Mouse (Mus musculus) heart, adult 2 months (tissue): ENCODE measurements around the gene Ryr3. TPM values are rescaled to one million over a fixed set of nuclear protein-coding genes. Genes with fewer than 3 reads are reported as not detected.

ENCODE experiments used
- DNase-seq, 2 experiments: peaks; one replicate each; pipeline ENCODE4 v3.0.0; 2021
- H3K27ac ChIP-seq: fragments of 200-600 bp; 2 replicates; pipeline ENCODE4 v1.8.1; 2022
- H3K27me3 ChIP-seq: fragments of 200-500 bp; 2 replicates; pipeline ENCODE4 v1.6.1; 2012; ENCODE audit warnings: mild to moderate bottlenecking, low read length, inconsistent platforms, mixed read lengths; ENCODE audit not compliant: control insufficient read depth, insufficient read depth
- H3K36me3 ChIP-seq: fragments of 200-500 bp; 2 replicates; pipeline ENCODE4 v1.6.1; 2012; ENCODE audit warnings: low read length, inconsistent platforms; ENCODE audit not compliant: control insufficient read depth, insufficient read depth
- H3K4me1 ChIP-seq: fragments of 200-500 bp; 2 replicates; pipeline ENCODE4 v1.6.1; 2011; ENCODE audit warnings: low read length; ENCODE audit not compliant: control insufficient read depth, insufficient read depth
- H3K4me3 ChIP-seq: fragments of 200-600 bp; 2 replicates; pipeline ENCODE4 v1.8.1; 2022
- H3K79me2 ChIP-seq: fragments of 200-500 bp; replicated peaks from 2 replicates; pipeline ENCODE4 v1.6.1; 2012; ENCODE audit warnings: mild to moderate bottlenecking, inconsistent platforms, low read length, moderate library complexity, mixed read lengths; ENCODE audit not compliant: control insufficient read depth, insufficient read depth
- H3K9ac ChIP-seq: fragments of 200-500 bp; 2 replicates; pipeline ENCODE4 v1.6.1; 2012; ENCODE audit warnings: low read depth, mild to moderate bottlenecking, control low read depth, inconsistent platforms, low read length, mixed read lengths
- CTCF ChIP-seq: fragments of 200-600 bp; IDR thresholded peaks from 2 replicates; pipeline ENCODE4 v1.8.1; 2022; ENCODE audit warnings: antibody characterized with exemption, mild to moderate bottlenecking, moderate library complexity
- EP300 ChIP-seq: fragments of 200-500 bp; IDR thresholded peaks from 2 replicates; pipeline ENCODE4 v1.6.1; 2011; ENCODE audit warnings: low read depth, low read length, control low read depth; ENCODE audit not compliant: insufficient read depth
- POLR2A ChIP-seq: fragments of 200-500 bp; IDR thresholded peaks from 2 replicates; pipeline ENCODE4 v1.6.1; 2011; ENCODE audit warnings: mild to moderate bottlenecking, low read depth, low read length, control low read depth; ENCODE audit not compliant: insufficient read depth
- WGBS: fragments of 180-500 bp; shearing (Covaris S2); methylation state at CpG from one replicate; pipeline ENCODE4 v1.1.7; 2018; 5-methylcytosine and 5-hydroxymethylcytosine counted together
- intact Hi-C: fragments of 180-260 bp; cut with DNase I; formaldehyde crosslinking; loops from one replicate; pipeline ENCODE4 v1.15.1; 2025
- polyA plus RNA-seq: library from polyadenylated mRNA; depleted of rRNA; stranded (reverse); fragments of >200 nt; gene quantifications from 2 replicates; pipeline ENCODE4 v1.2.3, GENCODE M21; 2012
- total RNA-seq, 2 experiments: library from RNA; stranded (reverse); gene quantifications; 2 replicates each; pipeline ENCODE4 v1.2.3; 2021

The Ryr3 gene
- total and polyA plus RNA-seq, 3 experiments = 0.93 to 1.1 (median 1.00) TPM

DNA sequence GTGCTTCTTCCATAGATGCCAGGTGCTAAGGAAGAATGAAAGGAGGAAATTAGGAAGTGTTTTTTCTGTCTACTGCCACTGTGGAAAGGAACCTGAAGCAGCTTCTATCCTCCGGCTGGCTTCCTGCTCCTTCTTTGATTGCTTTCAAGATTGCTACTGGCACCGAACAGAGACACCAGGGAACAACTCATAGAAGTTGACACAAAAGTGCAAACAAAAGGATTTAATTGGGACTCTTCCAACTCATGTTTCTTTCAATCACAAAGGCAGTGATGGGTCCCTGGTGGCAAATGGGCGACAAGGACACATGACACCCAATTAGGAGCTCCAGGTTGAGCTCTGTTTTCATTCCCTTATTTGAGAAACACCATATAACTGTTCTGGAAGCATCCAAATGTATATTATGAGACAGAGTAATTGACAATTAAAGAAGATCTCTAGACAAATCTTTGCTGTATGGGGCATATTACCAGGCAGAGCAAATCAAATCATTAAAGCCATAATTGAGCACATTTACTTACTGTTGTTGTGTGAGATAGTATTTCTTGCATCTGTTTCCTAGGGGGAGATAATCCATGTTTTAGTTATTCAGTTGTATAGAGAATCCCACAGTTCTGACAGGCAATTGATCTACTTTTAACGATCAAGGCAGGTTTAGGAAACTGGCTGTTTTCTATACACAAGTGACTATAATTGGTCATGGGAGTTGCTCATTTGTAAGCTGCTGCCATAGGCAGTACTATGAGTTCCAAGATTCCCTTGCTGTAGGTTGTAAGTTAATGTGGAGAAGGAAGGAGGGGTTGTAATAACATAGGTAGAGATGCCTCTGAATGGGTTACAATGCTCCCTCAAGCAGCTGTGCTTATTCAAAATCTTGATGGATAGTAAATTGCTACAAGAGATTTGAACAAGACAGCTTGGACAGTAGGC, 371.0 kb downstream of the Ryr3 start:
- no peak overlapping the region for H3K4me3 ChIP-seq
- no peak for TF ChIP-seq CTCF
- TF ChIP-seq EP300 = no peak
- no peak for TF ChIP-seq POLR2A
- no peak overlapping the region for H3K27ac ChIP-seq
- no peaks in the 10 kb centered on the region for H3K36me3 ChIP-seq
- no peaks in the 10 kb centered on the region for H3K4me1 ChIP-seq
- H3K27me3 ChIP-seq = 0 out of 2 replicates have a peak, but pooled peaks cover 1% of the 10 kb centered on the region
- intact Hi-C loops = no loop called here
- DNase-seq = no peak
- WGBS = 65% methylated on average over 4 of the region's 4 CpGs
- no peaks in the 10 kb centered on the region for H3K79me2 ChIP-seq
- H3K9ac ChIP-seq = no peak overlapping the region

DNA sequence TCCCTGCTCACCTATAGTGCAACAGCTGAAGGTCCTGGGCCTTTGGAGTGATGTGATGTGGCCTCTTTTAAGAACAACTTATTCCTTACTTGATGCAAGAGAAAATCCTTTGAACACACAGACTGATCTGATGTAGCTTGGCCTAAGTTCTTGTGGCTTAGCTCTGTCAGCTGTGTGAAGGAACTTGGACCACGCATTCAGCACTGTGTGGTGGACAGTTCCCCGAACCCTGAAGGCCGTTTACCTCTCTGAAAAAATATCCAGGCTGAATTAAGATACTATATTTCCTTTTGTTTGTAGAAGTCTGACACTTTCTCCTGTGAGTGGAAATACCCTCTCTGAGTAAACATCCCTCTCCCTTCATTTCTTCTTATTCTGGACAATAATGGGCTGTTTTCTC, 374.0 kb downstream of the Ryr3 start:
- 14% methylated on average over 3 of the region's 3 CpGs for WGBS
- H3K4me1 ChIP-seq = no peaks in the 10 kb centered on the region
- no peak overlapping the region for H3K27ac ChIP-seq
- no peak for DNase-seq
- intact Hi-C loops = no loop called here
- H3K36me3 ChIP-seq = no peaks in the 10 kb centered on the region
- H3K4me3 ChIP-seq = no peak overlapping the region
- H3K9ac ChIP-seq = no peak overlapping the region
- TF ChIP-seq CTCF (no peak), EP300 (no peak), POLR2A (no peak)
- H3K27me3 ChIP-seq = 0 out of 2 replicates have a peak, but pooled peaks cover 1% of the 10 kb centered on the region
- H3K79me2 ChIP-seq = no peaks in the 10 kb centered on the region

DNA sequence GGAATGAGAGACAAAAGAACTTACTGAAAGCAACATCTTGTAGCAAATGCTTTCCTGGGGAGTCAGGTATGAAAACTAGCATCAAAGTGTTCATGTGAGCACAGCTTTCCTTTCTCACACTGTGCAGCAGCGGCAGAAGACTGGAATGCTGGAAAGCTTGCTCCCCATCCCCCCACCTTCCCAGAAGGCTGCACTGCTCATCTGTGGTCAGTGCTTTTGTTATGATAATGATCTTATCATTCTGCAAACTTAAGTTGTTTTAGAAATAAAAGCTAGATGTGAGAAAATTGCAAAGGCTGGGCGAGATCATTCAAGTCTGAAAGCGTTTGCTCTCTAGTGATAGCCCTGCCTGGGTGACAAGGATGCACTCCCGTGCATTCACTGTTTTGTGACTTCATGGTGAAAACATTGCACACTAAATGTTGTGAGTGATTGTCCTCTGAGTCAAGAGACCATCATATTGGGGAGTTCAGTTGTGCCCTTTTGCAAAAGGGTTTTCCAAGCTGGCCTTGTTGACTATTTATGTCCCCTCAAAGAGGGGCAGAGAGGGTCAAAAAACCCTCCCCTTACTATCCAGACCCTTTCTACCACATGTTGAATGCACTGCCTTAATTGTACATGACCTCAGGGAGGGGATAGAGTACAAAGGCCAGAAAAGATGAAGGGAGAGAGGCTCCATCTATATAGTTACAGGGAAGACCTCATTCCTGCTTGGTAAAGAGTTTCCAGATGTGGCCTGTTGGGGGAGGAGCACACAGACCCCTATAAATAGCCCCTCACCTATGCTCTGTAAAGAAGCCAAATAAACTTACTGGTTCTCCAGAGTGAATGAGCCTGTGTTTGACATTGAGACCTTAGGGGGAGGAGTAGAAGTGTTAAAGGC, 385.2 kb downstream of the Ryr3 start:
- no peaks in the 10 kb centered on the region for H3K79me2 ChIP-seq
- no peak for TF ChIP-seq POLR2A
- TF ChIP-seq CTCF = no peak
- TF ChIP-seq EP300 = no peak
- intact Hi-C loops = no loop called here

DNA sequence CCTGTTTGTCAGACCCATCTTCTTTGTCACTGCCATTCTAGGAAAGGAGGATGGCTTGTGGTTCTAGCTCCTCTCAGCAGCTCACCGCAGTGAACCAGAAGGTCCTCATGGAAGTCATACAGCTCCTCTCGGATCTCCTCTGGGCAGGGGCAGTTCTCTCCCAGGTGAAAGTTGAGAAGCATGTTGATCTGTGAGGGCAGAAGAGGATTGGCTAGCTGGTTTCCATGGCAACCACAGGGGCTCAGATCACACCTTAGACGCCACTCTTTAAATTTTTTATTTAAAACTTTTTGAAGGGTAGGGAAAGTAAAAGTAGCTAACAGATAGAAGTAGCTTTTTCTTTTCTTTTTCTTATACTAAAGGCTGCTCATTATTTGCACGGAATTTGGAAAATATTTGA, 390.3 kb downstream of the Ryr3 start:
- TF ChIP-seq EP300 (no peak), CTCF (no peak), POLR2A (no peak)
- Histone ChIP-seq H3K36me3 (no peaks in the 10 kb centered on the region), H3K4me3 (no peak overlapping the region), H3K4me1 (no peaks in the 10 kb centered on the region), H3K9ac (no peak overlapping the region), H3K27ac (no peak overlapping the region), H3K79me2 (no peaks in the 10 kb centered on the region), H3K27me3 (no peaks in the 10 kb centered on the region)
- DNase-seq = no peak
- 37% methylated on average over 4 of the region's 4 CpGs for WGBS
- intact Hi-C loops = no loop called here

More for the DNA sequence above, 385.2 kb downstream of the Ryr3 start:
- DNase-seq = no peak
- Histone ChIP-seq H3K27me3 (no peaks in the 10 kb centered on the region), H3K36me3 (no peaks in the 10 kb centered on the region), H3K4me3 (no peak overlapping the region), H3K9ac (no peak overlapping the region), H3K27ac (no peak overlapping the region), H3K4me1 (no peaks in the 10 kb centered on the region)
- 31% methylated on average over 4 of the region's 4 CpGs for WGBS

DNA sequence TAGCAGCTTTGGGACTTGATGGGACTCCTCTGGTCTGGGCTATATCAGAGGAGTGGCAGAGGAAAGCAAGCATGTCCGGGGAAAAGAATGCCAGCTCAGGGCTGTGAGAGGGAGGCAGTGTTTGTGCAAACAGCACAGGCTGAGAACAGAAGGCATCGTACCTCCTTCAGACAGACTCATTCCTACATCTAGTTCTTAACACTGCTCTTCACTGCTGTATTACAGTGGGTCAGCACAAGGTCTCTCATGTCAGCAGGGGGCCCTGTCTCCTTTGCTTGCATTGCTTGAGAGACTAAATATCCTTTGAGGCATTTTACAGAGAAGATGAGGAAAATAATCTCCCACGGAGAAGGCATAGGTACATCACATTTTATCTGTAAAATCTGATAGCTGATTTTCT, 394.2 kb downstream of the Ryr3 start:
- no peaks in the 10 kb centered on the region for H3K79me2 ChIP-seq
- intact Hi-C loops = no loop called here
- no peak for DNase-seq
- H3K27me3 ChIP-seq = no peaks in the 10 kb centered on the region
- no peak overlapping the region for H3K9ac ChIP-seq
- no peak overlapping the region for H3K4me3 ChIP-seq
- H3K27ac ChIP-seq = no peak overlapping the region
- 37% methylated on average over 3 of the region's 3 CpGs for WGBS
- TF ChIP-seq POLR2A (no peak), EP300 (no peak), CTCF (0 out of 2 replicates have a peak, but pooled peaks have one; percentile 7)
- no peaks in the 10 kb centered on the region for H3K4me1 ChIP-seq
- H3K36me3 ChIP-seq = no peaks in the 10 kb centered on the region

DNA sequence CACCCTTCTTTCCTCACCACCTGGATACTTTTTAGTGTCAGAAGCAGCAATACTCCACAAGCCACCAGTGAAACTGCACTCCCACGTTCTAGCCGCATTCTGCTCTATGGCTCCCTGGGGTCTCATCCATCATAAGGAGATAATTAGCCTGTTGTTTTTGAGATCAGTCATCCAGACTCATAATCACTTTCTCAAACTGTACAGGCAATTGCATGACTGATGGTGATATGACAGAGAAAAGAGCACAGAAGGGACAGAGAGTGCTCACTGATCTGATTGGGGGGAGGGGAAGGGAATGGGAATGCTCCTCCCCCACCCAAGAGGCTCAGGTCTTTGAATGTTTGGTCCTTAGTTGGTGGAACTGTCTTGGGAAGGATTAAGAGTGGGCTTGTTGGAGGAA, 397.8 kb downstream of the Ryr3 start:
- Histone ChIP-seq H3K9ac (no peak overlapping the region), H3K27ac (no peak overlapping the region), H3K79me2 (no peaks in the 10 kb centered on the region), H3K27me3 (no peaks in the 10 kb centered on the region), H3K36me3 (no peaks in the 10 kb centered on the region), H3K4me3 (no peak overlapping the region), H3K4me1 (no peaks in the 10 kb centered on the region)
- WGBS = 72% methylated on average over 2 of the region's 2 CpGs
- TF ChIP-seq CTCF (no peak), EP300 (no peak), POLR2A (no peak)
- no peak for DNase-seq
- intact Hi-C loops = no loop called here
